Mouse (Mus musculus): ENCODE data around the gene Ppard. TPM values are rescaled to one million over a fixed set of nuclear protein-coding genes. Genes with fewer than 3 reads are reported as not detected.
"Not testable (repeated sequence)": the region's sequence is repeated elsewhere in the genome, so short reads cannot be mapped to it uniquely, and the experiment has no call there.

Ppard gene
- total RNA-seq, 1 experiment from 2014 or later: 3.1 TPM

- peak; percentile 61 for ATAC-seq (replicated peaks; ENCODE audit: low read depth, poor library complexity, severe bottlenecking)
These were observed 76.0 kb downstream of the Ppard start for GRCm38 (mm10) chr17:28308297-28309195.

GRCm38 (mm10) chr17:28310831-28311230, 78.3 kb downstream of the Ppard start:
- no peak for ATAC-seq (replicated peaks; ENCODE audit: low read depth, poor library complexity, severe bottlenecking)

- ATAC-seq (replicated peaks; ENCODE audit: low read depth, poor library complexity, severe bottlenecking): no peak
These were observed 79.0 kb downstream of the Ppard start for GRCm38 (mm10) chr17:28311366-28312132.

- ATAC-seq (replicated peaks; ENCODE audit: low read depth, poor library complexity, severe bottlenecking): peak; percentile 29; the same call in 1 of the 2 replicates
These were observed 80.0 kb downstream of the Ppard start for GRCm38 (mm10) chr17:28312232-28313211.

- ATAC-seq (replicated peaks; ENCODE audit: low read depth, poor library complexity, severe bottlenecking): peak; percentile 93
These were observed 80.8 kb downstream of the Ppard start, which contains the start of gene Fance for GRCm38 (mm10) chr17:28313212-28313879. Gene Fance, plus strand, starts transcription at chr17:28313519.

- ATAC-seq (replicated peaks; ENCODE audit: low read depth, poor library complexity, severe bottlenecking): no peak
These were observed 81.4 kb downstream of the Ppard start for GRCm38 (mm10) chr17:28313880-28314225.

- ATAC-seq (replicated peaks; ENCODE audit: low read depth, poor library complexity, severe bottlenecking): no peak
These were observed 83.2 kb downstream of the Ppard start for GRCm38 (mm10) chr17:28315611-28316160.

GRCm38 (mm10) chr17:28316476-28316875, 84.0 kb downstream of the Ppard start:
- no peak for ATAC-seq (replicated peaks; ENCODE audit: low read depth, poor library complexity, severe bottlenecking)

GRCm38 (mm10) chr17:28317091-28317490, 84.6 kb downstream of the Ppard start:
- ATAC-seq (replicated peaks; ENCODE audit: low read depth, poor library complexity, severe bottlenecking): no peak

- ATAC-seq (replicated peaks; ENCODE audit: low read depth, poor library complexity, severe bottlenecking): no peak
These were observed 85.2 kb downstream of the Ppard start for GRCm38 (mm10) chr17:28317725-28318124.

GRCm38 (mm10) chr17:28321700-28322099, 89.2 kb downstream of the Ppard start:
- ATAC-seq (replicated peaks; ENCODE audit: low read depth, poor library complexity, severe bottlenecking): no peak

GRCm38 (mm10) chr17:28323786-28324185, 91.3 kb downstream of the Ppard start:
- no peak for ATAC-seq (replicated peaks; ENCODE audit: low read depth, poor library complexity, severe bottlenecking)

- ATAC-seq (replicated peaks; ENCODE audit: low read depth, poor library complexity, severe bottlenecking): not testable (repeated sequence)
These were observed 91.9 kb downstream of the Ppard start for GRCm38 (mm10) chr17:28324416-28324815.

GRCm38 (mm10) chr17:28325751-28326150, 93.3 kb downstream of the Ppard start:
- no peak for ATAC-seq (replicated peaks; ENCODE audit: low read depth, poor library complexity, severe bottlenecking)

GRCm38 (mm10) chr17:28326951-28327350, 94.5 kb downstream of the Ppard start:
- no peak for ATAC-seq (replicated peaks; ENCODE audit: low read depth, poor library complexity, severe bottlenecking)

GRCm38 (mm10) chr17:28327673-28328325, 95.3 kb downstream of the Ppard start:
- peak; percentile 30 for ATAC-seq (replicated peaks; ENCODE audit: low read depth, poor library complexity, severe bottlenecking)

- ATAC-seq (replicated peaks; ENCODE audit: low read depth, poor library complexity, severe bottlenecking): peak; percentile 85
These were observed 95.9 kb downstream of the Ppard start, which contains the start of gene Rpl10a for GRCm38 (mm10) chr17:28328366-28328928. Gene Rpl10a, plus strand, starts transcription at chr17:28328471.

GRCm38 (mm10) chr17:28328946-28329345, 96.4 kb downstream of the Ppard start:
- no peak for ATAC-seq (replicated peaks; ENCODE audit: low read depth, poor library complexity, severe bottlenecking)

Data from common myeloid progenitor, adult 5-6 weeks (primary cell).